Comparison of ENCODE assay signal across 13 mouse cellular contexts in the genomic region with DNA sequence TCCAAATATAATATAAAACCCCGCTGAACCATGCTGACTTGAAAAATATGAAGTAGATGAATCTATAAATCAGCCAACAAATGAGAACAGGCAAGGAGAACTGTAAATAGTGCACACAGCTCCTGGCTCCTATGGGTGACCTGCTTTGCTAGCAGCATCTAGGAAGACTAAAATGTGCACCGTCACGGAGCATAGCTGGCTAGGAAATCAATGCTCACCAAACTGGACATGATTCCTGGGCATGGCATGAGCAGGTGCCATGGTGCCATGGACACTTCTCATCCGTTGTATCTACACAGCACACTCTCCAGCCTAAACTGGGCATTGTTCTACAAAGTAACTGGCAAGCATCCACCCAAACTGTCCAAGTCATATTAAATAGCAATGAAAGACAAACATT.
"Had no signal": no experiment of that assay in that cellular context is flagged by ENCODE, and none has a peak within 500 bp of the region (broad histone marks: within the 10 kb centered on the region; RNA-seq: fewer than 3 reads in every experiment).

No protein-coding gene starts in this region.

- DNase-seq: lung, adult 18-20 months; lung, embryonic 14.5 days; right cerebral cortex, postnatal 14 days; thymus, adult 2 months; thymus, postnatal 25 days; thymus, postnatal 4 days had no signal

- H3K36me3 ChIP-seq: midbrain, embryonic 10.5 days; midbrain, embryonic 12.5 days; neural tube, embryonic 13.5 days; neural tube, embryonic 15.5 days; stomach, embryonic 15.5 days had no signal

- H3K9ac ChIP-seq: liver, embryonic 14.5 days; lung, embryonic 14.5 days; midbrain, embryonic 12.5 days; neural tube, embryonic 13.5 days; neural tube, embryonic 15.5 days; stomach, embryonic 15.5 days had no signal

- H3K9me3 ChIP-seq: midbrain, embryonic 10.5 days; midbrain, embryonic 12.5 days; neural tube, embryonic 15.5 days; stomach, embryonic 15.5 days had no signal

- H3K27me3 ChIP-seq: midbrain, embryonic 12.5 days; neural tube, embryonic 13.5 days; neural tube, embryonic 15.5 days; stomach, embryonic 15.5 days had no signal

- H3K27ac ChIP-seq: liver, embryonic 14.5 days; midbrain, embryonic 10.5 days; midbrain, embryonic 12.5 days; neural tube, embryonic 13.5 days; neural tube, embryonic 15.5 days had no signal

- H3K4me2 ChIP-seq: lung, embryonic 14.5 days; midbrain, embryonic 12.5 days; neural tube, embryonic 13.5 days; neural tube, embryonic 15.5 days; stomach, embryonic 15.5 days had no signal

- H3K4me3 ChIP-seq: midbrain, embryonic 10.5 days; midbrain, embryonic 12.5 days; myocyte; neural tube, embryonic 13.5 days; neural tube, embryonic 15.5 days; stomach, embryonic 15.5 days had no signal

- H3K4me1 ChIP-seq: midbrain, embryonic 12.5 days; stomach, embryonic 15.5 days had no signal
